Mouse (Mus musculus): ENCODE measurements at regions not wholly inside any gene's neighbourhood (a gene's known extent, or its start where the extent isn't known, plus 50 kb on each side); places are given as distances from the start of the nearest gene placed in this dataset.

GRCm38 (mm10) chr14:87864388-87865215, 448.2 kb downstream of the Tdrd3 start:
- DNase-seq (ENCODE audit: low spot score in 2 of 2) = no peak

GRCm38 (mm10) chr14:87865216-87866202, 449.1 kb downstream of the Tdrd3 start:
- DNase-seq (ENCODE audit: low spot score in 2 of 2) = no peak

GRCm38 (mm10) chr14:87901784-87902183, 485.3 kb downstream of the Tdrd3 start:
- DNase-seq (ENCODE audit: low spot score in 2 of 2) = no peak

- DNase-seq (ENCODE audit: low spot score in 2 of 2) = no peak
Observed at GRCm38 (mm10) chr14:87902416-87902815, 486.0 kb downstream of the Tdrd3 start.

Data from spleen, postnatal 4 days (tissue).